Mouse (Mus musculus) myocyte (in vitro differentiated cells): ENCODE measurements at regions not wholly inside any gene's neighbourhood (a gene's known extent, or its start where the extent isn't known, plus 50 kb on each side); places are given as distances from the start of the nearest gene placed in this dataset.

Experiments
- CEBPB ChIP-seq: IDR thresholded peaks from 2 replicates; pipeline ENCODE4 v1.6.1; 2011; ENCODE audit warnings: mild to moderate bottlenecking, moderate library complexity; ENCODE audit not compliant: poor library complexity, insufficient read depth, severe bottlenecking
- E2F4 ChIP-seq: IDR thresholded peaks from one replicate; pipeline ENCODE4 v1.6.1; 2011; ENCODE audit warnings: mild to moderate bottlenecking, control low read depth, moderate library complexity; ENCODE audit not compliant: insufficient read depth
- MYOD1 ChIP-seq, 3 experiments: IDR thresholded peaks; one replicate each; pipeline ENCODE4 v1.6.1; 2011; ENCODE audit warnings: control low read depth in 2 of 3, low read depth in 2 of 3, mild to moderate bottlenecking in 2 of 3, moderate library complexity in 1 of 3; ENCODE audit not compliant: insufficient read length in 2 of 3, control insufficient read depth in 1 of 3
- MYOG ChIP-seq, 3 experiments: IDR thresholded peaks; one replicate each; pipeline ENCODE4 v1.6.1; 2011; ENCODE audit warnings: control low read depth in 2 of 3, low read depth in 2 of 3, mild to moderate bottlenecking in 2 of 3; ENCODE audit not compliant: insufficient read length in 2 of 3, control insufficient read depth in 1 of 3, insufficient read depth in 1 of 3
- POLR2A ChIP-seq: IDR thresholded peaks from one replicate; pipeline ENCODE4 v1.6.1; 2011; ENCODE audit warnings: low read depth, mild to moderate bottlenecking, control low read depth, moderate library complexity; ENCODE audit not compliant: insufficient read length
- POLR2AphosphoS2 ChIP-seq: IDR thresholded peaks from one replicate; pipeline ENCODE4 v1.6.1; 2011; ENCODE audit warnings: low read depth, control low read depth; ENCODE audit not compliant: insufficient read length
- TCF12 ChIP-seq: IDR thresholded peaks from one replicate; pipeline ENCODE4 v1.6.1; 2011; ENCODE audit warnings: mild to moderate bottlenecking, control low read depth; ENCODE audit not compliant: poor library complexity, insufficient read depth, severe bottlenecking
- USF1 ChIP-seq: IDR thresholded peaks from one replicate; pipeline ENCODE4 v1.6.1; 2011; ENCODE audit warnings: low read depth, mild to moderate bottlenecking, control low read depth, moderate library complexity

DNA sequence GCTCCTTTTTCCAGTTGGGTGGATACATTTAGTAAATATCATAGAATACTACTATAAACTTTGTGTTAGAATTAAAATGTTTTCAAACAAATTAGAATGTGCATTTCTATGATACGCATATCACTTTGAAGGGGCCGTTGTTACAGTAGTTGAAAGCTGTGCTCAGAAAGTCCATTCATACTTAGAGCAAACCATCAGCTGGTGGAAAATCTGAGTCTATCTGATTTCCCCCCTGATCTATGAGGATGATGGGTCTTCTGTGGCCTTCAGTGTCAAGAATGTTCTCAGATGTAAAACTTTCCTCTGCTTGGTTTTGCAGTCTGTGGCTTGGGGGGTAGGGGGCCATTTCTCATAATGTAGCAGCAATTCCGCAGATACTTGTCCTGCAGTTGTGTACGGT is 69.3 kb upstream of the Ednrb start:
- TF ChIP-seq CEBPB, result no peak
- TF ChIP-seq MYOD1 (IDR thresholded peaks at IDR 0.05; ENCODE audit: control insufficient read depth in 1 of 3, insufficient read length in 2 of 3, low read depth in 2 of 3), result no peak
- no peak for TF ChIP-seq POLR2A
- TF ChIP-seq POLR2AphosphoS2, result no peak
- no peak for TF ChIP-seq MYOG (IDR thresholded peaks at IDR 0.05; ENCODE audit: control insufficient read depth in 1 of 3, insufficient read depth in 1 of 3, insufficient read length in 2 of 3, low read depth in 2 of 3)
- TF ChIP-seq TCF12, result no peak
- TF ChIP-seq USF1, result no peak
- no peak for TF ChIP-seq E2F4
